Mouse (Mus musculus) T-helper 2 cell (primary cell): ENCODE results near the gene Gm3604.
"Not testable (repeated sequence)": the region's sequence is repeated elsewhere in the genome, so short reads cannot be mapped to it uniquely, and the experiment has no call there.

Experiments
- in situ Hi-C: fragments of 300-600 bp; cut with MboI, MseI; formaldehyde crosslinking; loops from one replicate; pipeline ENCODE4 v1.15.1; 2025; ENCODE audit warnings: high pct_unique_total_duplicates

The Gm3604 gene

GRCm38 (mm10) chr13:62382952-62383351 is at the start of gene Gm3604:
TSS of gene Gm3604 (minus strand) at chr13:62383177.
- in situ Hi-C loops, result not testable (repeated sequence)

GRCm38 (mm10) chr13:62399206-62399605 is 16.2 kb upstream of the Gm3604 start:
- in situ Hi-C loops, result loop anchor here (5.0 kb wide), 1 partner anchor 282 kb away; no protein-coding TSS in a partner anchor

- in situ Hi-C loops, result not testable (repeated sequence)
These were observed 7.2 kb upstream of the Gm3604 start for GRCm38 (mm10) chr13:62390076-62390620.

GRCm38 (mm10) chr13:62331786-62332185 is 51.2 kb downstream of the Gm3604 start:
- in situ Hi-C loops, result no loop called here

DNA sequence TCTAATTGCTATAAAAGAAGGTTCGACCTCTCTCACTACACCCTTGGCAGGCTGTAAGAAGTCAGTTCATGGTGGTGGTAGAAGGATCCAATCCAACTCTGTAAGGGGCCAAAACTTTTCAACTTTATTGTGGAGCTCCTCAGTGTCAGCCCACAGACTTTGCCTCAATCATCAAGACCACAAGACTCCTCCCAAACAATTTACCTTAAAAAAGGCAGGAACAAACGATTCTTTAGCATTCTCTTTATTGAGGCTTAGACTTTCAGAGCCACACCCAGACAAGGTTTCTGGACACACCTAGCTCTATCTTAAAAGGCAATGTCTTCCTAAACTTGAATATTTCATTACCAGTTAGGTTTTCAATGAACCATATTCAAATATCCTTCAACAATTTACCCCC is 51.6 kb downstream of the Gm3604 start:
- in situ Hi-C loops, result no loop called here
